Mouse (Mus musculus) lung, postnatal 10 days (tissue): ENCODE results near the gene Ercc6.

Experiments
- DNase-seq: peaks from one replicate; pipeline ENCODE4 v3.0.0; 2021

The Ercc6 gene

GRCm38 (mm10) chr14:32520400-32520926, 7.1 kb downstream of the Ercc6 start:
- no peak for DNase-seq

DNA sequence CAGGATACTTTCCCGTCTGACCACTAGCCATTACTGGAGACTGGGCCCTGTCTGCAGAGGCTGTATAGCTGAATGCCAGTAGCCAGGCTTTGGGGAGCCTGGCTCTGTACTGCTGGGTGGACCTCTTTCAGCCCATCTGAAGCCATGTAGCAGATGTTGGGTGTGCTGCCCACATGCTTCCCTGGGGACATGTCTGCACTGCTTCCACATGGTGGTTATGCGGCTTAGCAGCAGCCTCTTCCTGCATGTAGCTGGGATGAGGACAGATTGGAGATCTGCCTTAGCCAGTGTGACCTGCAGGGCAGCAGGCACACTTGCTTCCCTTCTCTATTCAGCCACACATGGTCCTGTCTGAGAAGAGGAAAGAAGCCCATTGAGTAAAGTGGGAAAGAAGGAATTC, 9.0 kb downstream of the Ercc6 start:
- no peak for DNase-seq

DNA sequence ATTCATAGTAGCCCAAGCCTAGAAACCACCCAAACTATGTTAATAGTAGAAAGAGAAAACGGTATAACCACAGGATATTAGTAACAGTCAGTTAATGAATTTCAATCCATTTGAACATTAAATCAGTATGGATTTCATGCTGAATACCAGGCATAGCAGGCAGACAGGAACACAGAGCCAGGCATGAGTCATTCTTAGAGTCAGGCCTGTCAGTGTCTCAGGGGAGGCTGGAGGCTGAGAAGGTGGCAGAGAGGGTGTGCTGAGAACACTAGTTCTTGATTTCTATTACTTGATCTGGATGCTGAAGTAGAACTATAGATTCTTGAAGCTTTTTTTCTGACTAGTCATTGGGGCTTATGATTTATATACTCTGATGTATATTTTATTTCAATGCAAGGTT, 10.8 kb downstream of the Ercc6 start:
- DNase-seq: no peak

- no peak for DNase-seq
These were observed 12.8 kb downstream of the Ercc6 start for GRCm38 (mm10) chr14:32525996-32526705.

GRCm38 (mm10) chr14:32527211-32527610, 13.9 kb downstream of the Ercc6 start:
- no peak for DNase-seq

- DNase-seq: peak; percentile 29
These were observed 15.7 kb downstream of the Ercc6 start for GRCm38 (mm10) chr14:32529036-32529435.

DNA sequence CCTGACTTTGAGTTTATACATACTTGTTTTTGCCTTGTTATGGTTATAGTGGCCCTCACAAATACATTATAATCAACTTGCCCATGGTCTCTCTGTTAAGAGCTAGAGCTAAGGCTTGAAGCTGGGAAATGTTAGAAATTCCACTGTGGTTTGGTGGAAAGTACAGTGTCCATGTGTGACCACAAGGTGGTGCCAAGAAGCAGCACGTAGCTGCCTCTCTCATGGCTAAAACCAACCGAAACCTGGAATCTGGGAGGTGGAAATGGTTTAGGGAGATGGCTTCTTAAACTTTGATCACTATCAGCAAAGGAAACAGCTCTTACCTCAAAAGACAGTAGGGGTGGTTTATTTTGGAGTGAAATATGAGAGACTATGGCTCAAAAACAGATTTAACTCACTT, 17.6 kb downstream of the Ercc6 start:
- peak; percentile 58 for DNase-seq

- no peak for DNase-seq
These were observed 18.1 kb downstream of the Ercc6 start for GRCm38 (mm10) chr14:32531371-32531770.

- DNase-seq: no peak
These were observed 19.2 kb downstream of the Ercc6 start for GRCm38 (mm10) chr14:32532381-32533147.

- no peak for DNase-seq
These were observed 19.8 kb downstream of the Ercc6 start for GRCm38 (mm10) chr14:32533148-32533520.

DNA sequence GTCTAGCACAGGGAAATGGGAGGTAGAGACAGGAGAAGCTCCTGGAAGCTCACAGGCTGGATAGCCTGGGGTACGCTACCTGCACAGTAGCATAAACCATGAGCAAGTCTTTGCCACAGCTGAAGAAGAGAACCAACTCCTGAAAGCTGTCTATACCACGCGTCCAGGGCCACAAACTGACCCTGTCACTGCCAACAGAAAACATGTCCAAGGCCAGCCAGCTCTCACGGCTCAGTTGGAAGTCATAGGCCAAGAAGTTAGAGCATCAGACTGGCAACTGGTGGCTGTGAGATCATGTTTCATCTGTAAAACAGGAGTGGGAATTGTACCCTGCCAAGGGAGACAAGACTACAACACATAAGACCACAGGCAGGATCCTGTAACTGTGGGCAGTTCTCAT, 20.3 kb downstream of the Ercc6 start:
- no peak for DNase-seq

GRCm38 (mm10) chr14:32534137-32534536, 20.8 kb downstream of the Ercc6 start:
- no peak for DNase-seq

DNA sequence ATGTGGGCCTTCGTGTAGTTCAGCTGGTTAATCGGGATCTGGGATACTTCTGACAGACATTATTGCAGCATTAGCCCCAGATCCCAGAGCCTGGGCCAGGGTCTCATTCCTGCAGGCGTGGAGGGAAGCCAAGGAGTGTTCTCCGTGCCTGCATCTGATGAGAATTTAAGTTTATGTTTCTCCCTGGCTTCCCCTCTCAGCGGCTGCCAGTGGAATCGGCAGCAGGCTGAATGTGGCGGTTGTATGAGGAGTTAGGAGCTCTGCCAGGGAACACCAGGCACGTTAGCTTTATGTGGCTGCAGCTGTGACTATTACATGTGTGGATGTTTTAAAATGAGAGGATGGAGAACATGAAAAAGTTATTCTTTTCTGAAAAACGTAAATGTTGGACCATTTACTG, 23.4 kb downstream of the Ercc6 start:
- DNase-seq: no peak

- DNase-seq: no peak
These were observed 24.8 kb downstream of the Ercc6 start for GRCm38 (mm10) chr14:32538115-32538514.

- DNase-seq: no peak
These were observed 29.8 kb downstream of the Ercc6 start for GRCm38 (mm10) chr14:32543075-32543474.

DNA sequence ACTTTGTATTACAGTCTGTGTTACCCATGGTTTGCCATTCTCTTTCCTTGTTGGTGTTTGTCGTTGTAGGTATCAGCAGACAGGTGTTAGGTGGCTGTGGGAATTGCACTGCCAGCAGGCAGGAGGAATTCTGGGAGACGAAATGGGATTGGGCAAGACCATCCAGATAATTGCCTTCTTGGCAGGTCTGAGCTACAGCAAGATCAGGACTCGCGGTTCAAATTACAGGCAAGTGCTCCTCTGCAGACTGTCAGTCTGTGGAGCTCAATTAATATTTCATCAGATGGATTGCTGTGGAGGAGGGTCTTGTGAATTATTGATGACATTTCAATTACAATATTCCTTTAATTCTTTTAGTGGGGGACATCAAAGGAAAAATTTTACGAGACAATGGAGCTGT, 33.4 kb downstream of the Ercc6 start:
- DNase-seq: no peak

DNA sequence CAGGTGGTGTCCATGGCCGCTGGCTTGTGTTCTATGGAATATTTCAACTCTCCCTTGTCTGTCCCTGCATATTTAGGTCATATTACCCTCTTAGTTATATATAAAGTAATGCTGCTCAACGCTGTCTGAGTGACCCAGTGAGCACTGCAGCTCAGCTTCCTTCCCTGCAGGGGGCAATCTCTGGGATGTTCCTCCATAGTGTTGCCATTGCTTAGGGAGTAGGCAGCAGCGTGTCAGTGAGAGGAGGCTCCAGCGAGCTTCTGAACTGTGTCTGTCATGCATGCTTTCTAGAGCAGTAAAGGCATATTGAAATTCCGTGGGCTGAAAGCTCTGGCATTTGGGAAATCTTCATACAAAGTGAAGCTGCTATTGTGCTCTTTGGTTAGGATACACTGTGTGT, 38.5 kb downstream of the Ercc6 start:
- DNase-seq: no peak

- no peak for DNase-seq
These were observed 40.0 kb downstream of the Ercc6 start for GRCm38 (mm10) chr14:32553198-32553903.

DNA sequence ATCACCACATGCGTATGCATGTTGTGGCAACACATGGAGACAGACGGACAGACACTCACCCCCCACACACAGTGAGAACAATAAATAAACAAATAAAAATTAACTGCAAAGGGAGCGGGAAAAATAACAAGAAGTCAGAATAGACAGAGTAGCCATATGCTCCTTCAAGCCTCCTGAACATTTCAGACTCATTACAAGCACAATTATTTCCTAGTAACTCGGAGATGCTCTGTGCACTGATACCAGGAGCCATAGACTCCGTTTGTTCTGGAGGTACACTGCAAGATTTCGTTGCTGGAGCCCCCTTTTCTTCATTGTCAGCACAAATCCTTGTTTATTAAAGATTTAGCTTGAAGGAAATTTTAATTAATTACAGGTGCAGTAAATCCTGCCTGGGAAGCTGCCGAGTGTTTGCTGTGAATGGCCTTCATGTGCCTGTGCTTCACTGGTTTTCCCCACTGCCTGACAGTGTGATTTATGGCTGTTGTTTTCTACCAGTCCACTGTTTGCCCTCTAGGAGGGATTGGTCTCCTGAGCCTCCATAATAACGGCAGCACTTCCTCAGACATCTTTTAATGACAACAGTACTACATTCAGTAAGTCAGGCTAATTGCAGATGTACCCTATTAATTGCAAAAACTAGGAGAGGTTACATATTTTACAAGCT, 41.7 kb downstream of the Ercc6 start:
- DNase-seq: no peak

- DNase-seq: no peak
These were observed 48.1 kb downstream of the Ercc6 start for GRCm38 (mm10) chr14:32561428-32561827.

DNA sequence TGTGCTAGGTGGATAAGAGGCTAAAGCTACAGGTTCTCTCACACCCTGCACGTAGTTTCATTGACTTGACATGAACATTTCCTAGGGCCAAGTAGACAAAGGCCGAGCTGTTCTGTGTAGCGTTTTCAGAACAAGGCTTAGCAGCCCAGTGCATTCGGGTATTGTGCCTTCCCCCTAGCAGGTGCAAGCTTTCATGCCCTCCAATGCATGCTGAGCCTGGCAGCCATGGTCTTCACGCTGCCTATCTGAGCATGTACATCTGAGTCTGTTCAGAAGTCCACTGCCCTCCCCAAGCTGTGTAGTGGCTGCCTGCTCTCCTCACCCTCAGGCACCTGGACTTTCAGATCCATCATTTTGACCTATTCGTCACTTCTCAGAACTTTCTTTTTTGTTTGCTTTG, 50.3 kb downstream of the Ercc6 start:
- no peak for DNase-seq

GRCm38 (mm10) chr14:32572519-32572918, 59.2 kb downstream of the Ercc6 start:
- no peak for DNase-seq

- no peak for DNase-seq
These were observed 65.1 kb downstream of the Ercc6 start for GRCm38 (mm10) chr14:32578420-32578819.
